Mouse (Mus musculus): Measurements from ENCODE around the gene Mdm4. TPM values are rescaled to one million over a fixed set of nuclear protein-coding genes. Genes with fewer than 3 reads are reported as not detected.

The Mdm4 gene
- polyA plus RNA-seq, 1 experiment from 2014 or later: 37.7 TPM

GRCm38 (mm10) chr1:133069275-133070120 is 39.1 kb upstream of the Mdm4 start:
- peak overlapping the region; percentile 65 for H3K27ac ChIP-seq (replicated peaks)
- 82% methylated on average over 12 of the region's 12 CpGs for WGBS
- no peaks in the 10 kb centered on the region for H3K27me3 ChIP-seq (replicated peaks; ENCODE audit: low read depth, poor library complexity, severe bottlenecking)
- DNase-seq (ENCODE audit: low spot score): no peak
- H3K36me3 ChIP-seq (replicated peaks): peaks cover 64% of the 10 kb centered on the region
- no peak overlapping the region for H3K4me3 ChIP-seq
- H3K4me1 ChIP-seq: peaks cover 41% of the 10 kb centered on the region
- H3K9me3 ChIP-seq: no peaks in the 10 kb centered on the region

GRCm38 (mm10) chr1:133068669-133069274 is 38.4 kb upstream of the Mdm4 start:
- no peaks in the 10 kb centered on the region for H3K9me3 ChIP-seq
- no peak overlapping the region for H3K4me3 ChIP-seq
- WGBS: 90% methylated on average over 15 of the region's 15 CpGs
- H3K27me3 ChIP-seq (replicated peaks; ENCODE audit: low read depth, poor library complexity, severe bottlenecking): no peaks in the 10 kb centered on the region
- peaks cover 40% of the 10 kb centered on the region for H3K4me1 ChIP-seq
- H3K27ac ChIP-seq (replicated peaks): peak overlapping the region; percentile 65
- H3K36me3 ChIP-seq (replicated peaks): peaks cover 66% of the 10 kb centered on the region
- no peak for DNase-seq (ENCODE audit: low spot score)

GRCm38 (mm10) chr1:133068268-133068667 is 37.9 kb upstream of the Mdm4 start:
- peaks cover 35% of the 10 kb centered on the region for H3K4me1 ChIP-seq
- H3K4me3 ChIP-seq: no peak overlapping the region
- H3K27ac ChIP-seq (replicated peaks): peak overlapping the region; percentile 65; the same call in 1 of the 2 replicates
- H3K9me3 ChIP-seq: no peaks in the 10 kb centered on the region
- no peaks in the 10 kb centered on the region for H3K27me3 ChIP-seq (replicated peaks; ENCODE audit: low read depth, poor library complexity, severe bottlenecking)
- no peak for DNase-seq (ENCODE audit: low spot score)
- peaks cover 69% of the 10 kb centered on the region for H3K36me3 ChIP-seq (replicated peaks)
- 65% methylated on average over 5 of the region's 5 CpGs for WGBS

- no peaks in the 10 kb centered on the region for H3K9me3 ChIP-seq
- peaks cover 51% of the 10 kb centered on the region for H3K36me3 ChIP-seq (replicated peaks)
- H3K27ac ChIP-seq (replicated peaks): no peak overlapping the region
- WGBS: 94% methylated on average over 6 of the region's 6 CpGs
- no peak for DNase-seq (ENCODE audit: low spot score)
- H3K4me3 ChIP-seq: no peak overlapping the region
- H3K27me3 ChIP-seq (replicated peaks; ENCODE audit: low read depth, poor library complexity, severe bottlenecking): no peaks in the 10 kb centered on the region
- H3K4me1 ChIP-seq: peaks cover 17% of the 10 kb centered on the region
Measured at GRCm38 (mm10) chr1:133063164-133063563, 32.8 kb upstream of the Mdm4 start.

GRCm38 (mm10) chr1:133060681-133061080 is 30.3 kb upstream of the Mdm4 start:
- Histone ChIP-seq H3K4me3 (no peak overlapping the region), H3K27ac (replicated peaks) (no peak overlapping the region), H3K4me1 (peaks cover 22% of the 10 kb centered on the region), H3K27me3 (replicated peaks; ENCODE audit: low read depth, poor library complexity, severe bottlenecking) (no peaks in the 10 kb centered on the region), H3K9me3 (no peaks in the 10 kb centered on the region), H3K36me3 (replicated peaks) (peaks cover 32% of the 10 kb centered on the region)
- no peak for DNase-seq (ENCODE audit: low spot score)
- WGBS: 53% methylated on average over 4 of the region's 4 CpGs

- 43% methylated on average over 2 of the region's 2 CpGs for WGBS
Measured at GRCm38 (mm10) chr1:133059592-133059991, 29.2 kb upstream of the Mdm4 start.

GRCm38 (mm10) chr1:133057345-133058034 is 27.1 kb upstream of the Mdm4 start:
- Histone ChIP-seq H3K27ac (replicated peaks) (peak overlapping the region; percentile 15; the same call in 1 of the 2 replicates), H3K4me1 (peaks cover 36% of the 10 kb centered on the region), H3K27me3 (replicated peaks; ENCODE audit: low read depth, poor library complexity, severe bottlenecking) (no peaks in the 10 kb centered on the region), H3K9me3 (no peaks in the 10 kb centered on the region), H3K4me3 (no peak overlapping the region), H3K36me3 (replicated peaks) (peaks cover 12% of the 10 kb centered on the region)
- 65% methylated on average over 7 of the region's 7 CpGs for WGBS
- no peak for DNase-seq (ENCODE audit: low spot score)

More at GRCm38 (mm10) chr1:133059592-133059991, 29.2 kb upstream of the Mdm4 start:
- Histone ChIP-seq H3K4me3 (no peak overlapping the region), H3K4me1 (peaks cover 22% of the 10 kb centered on the region), H3K36me3 (replicated peaks) (peaks cover 31% of the 10 kb centered on the region), H3K27me3 (replicated peaks; ENCODE audit: low read depth, poor library complexity, severe bottlenecking) (no peaks in the 10 kb centered on the region), H3K27ac (replicated peaks) (no peak overlapping the region), H3K9me3 (no peaks in the 10 kb centered on the region)
- DNase-seq (ENCODE audit: low spot score): no peak

- WGBS: 80% methylated on average over 8 of the region's 8 CpGs
- no peak for DNase-seq (ENCODE audit: low spot score)
- H3K27ac ChIP-seq (replicated peaks): no peak overlapping the region
- no peaks in the 10 kb centered on the region for H3K9me3 ChIP-seq
- no peaks in the 10 kb centered on the region for H3K36me3 ChIP-seq (replicated peaks)
- no peak overlapping the region for H3K4me3 ChIP-seq
- H3K27me3 ChIP-seq (replicated peaks; ENCODE audit: low read depth, poor library complexity, severe bottlenecking): no peaks in the 10 kb centered on the region
- peaks cover 43% of the 10 kb centered on the region for H3K4me1 ChIP-seq
Measured at GRCm38 (mm10) chr1:133054326-133054725, 24.0 kb upstream of the Mdm4 start.

- 0 out of 2 replicates have a peak, but pooled peaks cover 1% of the 10 kb centered on the region for H3K27me3 ChIP-seq (replicated peaks; ENCODE audit: low read depth, poor library complexity, severe bottlenecking)
- H3K36me3 ChIP-seq (replicated peaks): no peaks in the 10 kb centered on the region
- no peak overlapping the region for H3K4me3 ChIP-seq
- 63% methylated on average over 5 of the region's 5 CpGs for WGBS
- peaks cover 53% of the 10 kb centered on the region for H3K4me1 ChIP-seq
- no peak for DNase-seq (ENCODE audit: low spot score)
- H3K9me3 ChIP-seq: no peaks in the 10 kb centered on the region
- H3K27ac ChIP-seq (replicated peaks): no peak overlapping the region; the same call in 1 of the 2 replicates
Measured at GRCm38 (mm10) chr1:133053034-133053433, 22.7 kb upstream of the Mdm4 start.

- 0 out of 2 replicates have a peak overlapping the region, but pooled peaks have one; percentile 14 for H3K27ac ChIP-seq (replicated peaks)
- no peaks in the 10 kb centered on the region for H3K9me3 ChIP-seq
- H3K36me3 ChIP-seq (replicated peaks): no peaks in the 10 kb centered on the region
- DNase-seq (ENCODE audit: low spot score): no peak
- H3K27me3 ChIP-seq (replicated peaks; ENCODE audit: low read depth, poor library complexity, severe bottlenecking): peaks cover 12% of the 10 kb centered on the region; the same call in 1 of the 2 replicates
- WGBS: 84% methylated on average over 2 of the region's 2 CpGs
- peaks cover 57% of the 10 kb centered on the region for H3K4me1 ChIP-seq
- no peak overlapping the region for H3K4me3 ChIP-seq
Measured at GRCm38 (mm10) chr1:133051829-133052228, 21.5 kb upstream of the Mdm4 start.

GRCm38 (mm10) chr1:133050001-133050431 is 19.7 kb upstream of the Mdm4 start:
- peaks cover 12% of the 10 kb centered on the region; the same call in 1 of the 2 replicates for H3K27me3 ChIP-seq (replicated peaks; ENCODE audit: low read depth, poor library complexity, severe bottlenecking)
- no peak overlapping the region; the same call in 1 of the 2 replicates for H3K27ac ChIP-seq (replicated peaks)
- H3K4me1 ChIP-seq: peaks cover 65% of the 10 kb centered on the region
- no peak overlapping the region for H3K4me3 ChIP-seq
- no peaks in the 10 kb centered on the region for H3K36me3 ChIP-seq (replicated peaks)
- 29% methylated on average over 11 of the region's 11 CpGs for WGBS
- H3K9me3 ChIP-seq: no peaks in the 10 kb centered on the region
- no peak for DNase-seq (ENCODE audit: low spot score)

GRCm38 (mm10) chr1:133048690-133049089 is 18.3 kb upstream of the Mdm4 start:
- H3K27ac ChIP-seq (replicated peaks): no peak overlapping the region
- peaks cover 20% of the 10 kb centered on the region; the same call in 1 of the 2 replicates for H3K27me3 ChIP-seq (replicated peaks; ENCODE audit: low read depth, poor library complexity, severe bottlenecking)
- peaks cover 67% of the 10 kb centered on the region for H3K4me1 ChIP-seq
- 54% methylated on average over 2 of the region's 2 CpGs for WGBS
- peak overlapping the region; percentile 95; the same call in 1 of the 2 replicates for H3K4me3 ChIP-seq
- no peaks in the 10 kb centered on the region for H3K36me3 ChIP-seq (replicated peaks)
- no peak for DNase-seq (ENCODE audit: low spot score)
- no peaks in the 10 kb centered on the region for H3K9me3 ChIP-seq

All from embryonic facial prominence, embryonic 10.5 days (tissue).